Mouse (Mus musculus) embryo, embryonic 11.5 days (tissue): Measurements from ENCODE around the gene Tec.

ENCODE experiments used
- DNase-seq: peaks from one replicate; pipeline ENCODE4 v3.0.0-alpha.2; 2012; ENCODE audit warnings: low read depth, low spot score

The Tec gene

DNA sequence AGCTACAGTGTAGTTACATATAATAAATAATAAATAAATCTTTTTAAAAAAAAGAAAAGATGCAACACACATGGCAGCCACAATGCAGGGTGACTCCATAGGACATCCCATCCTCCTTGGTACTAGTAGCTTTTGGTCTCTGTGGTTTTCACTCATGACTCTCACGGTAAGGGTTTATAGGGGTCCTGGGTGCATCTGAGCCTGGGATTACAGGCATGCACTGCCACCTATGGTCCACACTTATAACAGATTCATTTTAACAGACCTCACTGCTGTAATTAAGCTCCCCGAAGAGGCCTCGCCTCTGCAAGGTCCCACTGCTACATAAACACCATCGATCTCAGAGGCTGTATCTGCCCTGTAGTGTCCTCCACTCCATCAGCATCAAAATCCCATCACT is 82.8 kb downstream of the Tec start:
- DNase-seq = no peak

DNA sequence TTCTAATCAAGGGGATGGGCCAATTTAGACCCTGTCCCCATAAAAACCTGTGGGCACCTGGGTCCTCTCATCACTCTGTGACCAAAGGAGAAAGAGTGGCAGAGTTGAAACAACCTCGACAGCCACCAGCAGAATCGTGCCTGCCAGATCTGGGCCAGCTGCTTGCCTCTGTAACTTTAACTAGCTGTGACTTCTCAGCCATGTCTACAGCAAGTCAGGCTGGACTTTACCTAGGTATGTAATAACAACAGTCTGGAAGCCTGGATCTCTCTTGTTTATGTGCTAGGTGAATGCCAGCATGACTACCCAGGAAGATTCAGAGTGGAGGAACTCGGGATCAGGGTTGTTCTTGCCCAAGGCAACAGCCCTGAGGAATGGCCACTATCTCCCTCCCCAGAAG is 83.6 kb downstream of the Tec start:
- DNase-seq = no peak

DNA sequence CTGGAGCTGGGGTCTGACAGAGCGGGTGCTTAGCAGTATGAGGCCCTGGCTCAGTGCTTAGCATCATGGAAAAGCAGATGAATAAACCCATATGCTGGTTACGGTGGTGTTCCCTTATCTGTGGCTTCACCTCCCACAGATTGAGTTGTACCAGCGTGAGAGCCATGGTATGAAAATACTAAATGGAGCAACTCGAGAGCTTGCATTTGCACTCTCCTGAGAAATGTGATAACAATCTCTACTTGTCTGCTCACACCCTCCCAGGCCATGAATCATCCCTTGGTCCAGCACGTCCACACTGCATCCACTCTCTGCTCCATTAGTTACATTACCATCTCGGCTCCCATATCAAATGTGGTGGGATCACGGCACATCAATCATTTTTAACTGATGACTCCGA is 84.3 kb downstream of the Tec start:
- DNase-seq = no peak

DNA sequence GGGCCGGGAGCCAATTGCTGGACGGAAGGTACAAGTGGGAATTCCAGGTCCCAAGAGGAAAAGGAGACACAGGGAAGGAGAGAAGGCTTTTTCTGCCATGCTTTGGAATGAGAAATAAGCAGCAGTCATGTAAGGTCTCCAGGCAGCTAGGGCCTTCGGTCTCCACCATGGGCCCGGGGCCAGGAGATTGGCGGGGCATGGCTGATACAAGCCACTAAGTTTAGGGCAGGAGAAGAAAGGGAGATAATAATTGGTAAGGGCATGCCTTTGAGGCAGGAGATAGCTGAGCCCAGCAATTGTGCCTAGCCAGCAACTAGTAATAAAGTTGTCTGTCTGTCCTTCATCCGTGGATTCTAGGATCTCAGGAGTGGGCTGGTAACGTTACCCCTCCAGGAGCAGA is 85.2 kb downstream of the Tec start:
- DNase-seq = no peak

DNA sequence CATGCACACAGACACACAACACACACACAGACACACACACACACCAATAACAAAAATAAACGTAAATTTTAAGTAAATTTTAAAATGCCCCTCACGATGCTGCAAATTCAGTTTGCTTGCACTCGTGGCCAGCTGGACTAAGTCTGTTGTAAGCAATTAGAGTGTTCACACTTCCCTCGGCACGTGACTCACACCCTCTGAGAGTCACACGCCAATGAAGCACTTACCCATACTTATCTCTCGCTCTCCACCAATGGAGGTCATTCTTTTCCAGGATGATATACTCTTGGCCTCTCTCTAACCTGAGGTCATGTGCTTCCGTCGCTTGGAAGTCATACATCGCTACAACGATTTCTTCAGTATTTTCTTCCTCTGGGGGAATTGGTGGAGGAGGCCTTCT is 86.5 kb downstream of the Tec start:
- no peak for DNase-seq

DNA sequence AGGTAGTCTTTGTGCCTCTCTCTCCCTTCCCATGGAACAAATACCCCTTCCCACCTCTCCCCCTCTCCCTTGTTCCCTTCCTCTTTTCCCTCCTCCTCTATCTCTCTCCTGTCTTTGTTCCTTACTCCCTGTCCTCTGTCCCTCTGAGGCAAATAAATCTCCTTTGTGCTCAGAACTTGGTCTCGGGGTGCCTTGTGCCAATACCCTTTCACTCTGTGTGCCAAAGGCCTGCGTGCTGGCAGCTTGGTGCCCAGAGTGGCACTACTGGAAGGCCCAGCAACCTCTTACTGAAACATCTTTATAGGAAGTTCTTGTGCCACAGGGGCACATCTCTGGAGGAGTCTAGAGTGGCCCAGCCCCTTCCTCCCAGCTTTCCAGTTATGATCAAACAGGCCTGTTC is 91.7 kb downstream of the Tec start:
- no peak for DNase-seq

DNA sequence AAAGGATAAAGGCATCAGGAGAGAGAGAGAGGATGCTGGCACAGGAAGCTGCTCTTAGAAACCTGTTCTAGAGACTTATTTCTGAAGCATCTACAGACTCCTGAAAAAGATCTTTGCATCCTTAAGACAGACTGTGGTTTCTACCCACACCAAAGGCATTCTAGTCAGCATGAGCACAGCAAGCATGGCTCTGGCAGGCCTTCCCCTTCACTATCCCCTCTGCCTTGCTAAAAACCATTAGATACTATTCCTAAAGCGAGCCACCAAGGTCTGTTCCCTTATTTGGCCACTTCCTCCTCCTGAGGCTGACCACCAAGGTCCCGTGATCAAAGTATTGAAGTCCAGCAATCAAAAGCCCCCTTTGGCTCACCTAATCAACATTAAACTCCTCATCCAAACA is 92.2 kb downstream of the Tec start:
- no peak for DNase-seq

DNA sequence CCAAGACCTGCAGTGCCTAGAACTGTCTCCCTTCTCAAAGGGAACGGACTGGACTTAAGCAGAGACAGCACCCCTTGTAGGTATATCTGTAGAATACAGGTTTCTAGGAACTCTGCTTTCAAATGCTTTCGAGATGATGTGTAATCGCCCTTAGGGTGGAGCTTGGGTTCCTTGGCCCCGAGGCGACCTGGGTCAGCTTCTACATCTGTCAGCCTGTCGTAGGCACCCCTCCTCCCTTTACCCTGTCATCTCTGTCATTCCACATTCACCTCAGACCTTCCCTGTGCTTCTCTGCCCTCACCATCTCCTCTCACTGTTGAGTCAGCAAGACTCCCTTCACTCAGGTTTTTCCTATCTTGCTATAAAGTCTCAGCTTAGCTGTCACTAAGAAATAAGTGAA is 98.4 kb downstream of the Tec start:
- no peak for DNase-seq

DNA sequence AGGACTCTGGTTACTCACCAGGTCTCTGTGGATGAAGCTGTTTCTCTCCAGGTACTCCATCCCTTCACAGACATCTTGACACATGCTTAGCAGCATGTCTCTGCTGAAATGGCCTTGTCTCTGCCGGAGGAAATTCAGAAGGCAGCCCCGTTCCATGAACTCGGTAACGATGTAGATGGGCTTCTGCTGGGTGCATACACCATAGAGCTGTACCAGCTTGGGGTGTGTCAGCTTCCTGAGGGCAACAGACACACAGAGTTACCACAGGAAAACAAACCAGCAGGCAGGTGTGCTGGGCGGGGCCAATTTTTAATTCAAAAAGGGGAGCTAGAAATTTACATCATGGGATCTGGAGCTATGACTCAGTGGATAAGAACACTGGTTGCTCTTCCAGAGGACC is 104.7 kb downstream of the Tec start:
- DNase-seq = no peak

DNA sequence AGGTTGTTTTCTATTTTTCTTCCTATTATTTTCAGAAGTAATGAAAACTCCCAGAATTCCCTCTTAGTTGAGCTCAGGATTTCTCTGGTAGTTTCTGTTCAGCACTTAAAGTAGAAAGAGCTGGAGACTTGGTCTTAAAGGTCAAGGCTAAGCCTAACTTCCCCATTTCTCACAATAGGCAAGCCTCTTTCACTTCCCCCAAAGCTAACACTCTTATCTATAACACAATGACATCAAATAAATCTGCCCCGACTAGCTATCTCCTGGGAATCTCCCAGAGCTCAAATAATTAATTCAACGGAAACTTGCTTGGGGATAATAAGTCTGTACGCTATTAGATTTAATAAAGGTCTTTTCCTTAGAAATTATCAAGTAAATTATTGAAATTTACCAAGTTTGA is 105.3 kb downstream of the Tec start:
- DNase-seq = no peak

DNA sequence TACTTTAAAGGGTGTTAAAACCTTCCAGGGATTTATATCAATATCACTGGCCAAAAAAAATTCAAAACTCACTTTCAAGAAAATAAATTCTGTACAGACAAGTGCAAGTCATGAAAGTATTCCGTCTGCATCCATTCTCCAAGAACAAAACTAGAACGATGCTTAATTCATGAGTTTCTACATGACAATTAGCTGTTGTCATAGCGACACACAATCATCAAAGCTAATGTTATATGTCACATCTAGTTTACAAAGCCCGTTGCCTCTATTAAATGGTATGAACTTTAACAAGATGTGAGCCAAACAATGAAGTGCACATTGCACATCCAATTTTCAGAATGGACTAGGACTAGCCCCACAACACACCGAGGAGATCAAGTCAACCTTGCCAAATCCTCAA is 106.5 kb downstream of the Tec start:
- no peak for DNase-seq

DNA sequence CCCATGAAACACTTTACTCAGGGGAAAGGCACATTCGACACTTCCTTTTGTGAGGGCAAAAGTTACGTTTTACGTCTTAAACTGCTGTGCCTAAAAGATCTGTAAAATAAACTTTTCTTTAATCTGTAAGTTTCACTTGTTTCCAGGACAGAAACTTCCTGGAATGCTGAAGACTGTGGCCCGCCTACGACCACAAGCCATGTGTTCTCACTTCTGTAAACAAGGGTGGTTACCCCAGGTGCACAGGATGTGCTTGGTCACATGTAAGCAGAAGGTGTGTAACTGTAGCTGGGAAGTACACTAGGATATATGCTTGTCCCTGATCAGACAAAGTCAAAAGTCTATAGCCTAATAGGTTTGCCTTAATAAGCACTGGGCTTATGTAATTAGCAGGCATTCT is 107.0 kb downstream of the Tec start:
- DNase-seq = no peak

DNA sequence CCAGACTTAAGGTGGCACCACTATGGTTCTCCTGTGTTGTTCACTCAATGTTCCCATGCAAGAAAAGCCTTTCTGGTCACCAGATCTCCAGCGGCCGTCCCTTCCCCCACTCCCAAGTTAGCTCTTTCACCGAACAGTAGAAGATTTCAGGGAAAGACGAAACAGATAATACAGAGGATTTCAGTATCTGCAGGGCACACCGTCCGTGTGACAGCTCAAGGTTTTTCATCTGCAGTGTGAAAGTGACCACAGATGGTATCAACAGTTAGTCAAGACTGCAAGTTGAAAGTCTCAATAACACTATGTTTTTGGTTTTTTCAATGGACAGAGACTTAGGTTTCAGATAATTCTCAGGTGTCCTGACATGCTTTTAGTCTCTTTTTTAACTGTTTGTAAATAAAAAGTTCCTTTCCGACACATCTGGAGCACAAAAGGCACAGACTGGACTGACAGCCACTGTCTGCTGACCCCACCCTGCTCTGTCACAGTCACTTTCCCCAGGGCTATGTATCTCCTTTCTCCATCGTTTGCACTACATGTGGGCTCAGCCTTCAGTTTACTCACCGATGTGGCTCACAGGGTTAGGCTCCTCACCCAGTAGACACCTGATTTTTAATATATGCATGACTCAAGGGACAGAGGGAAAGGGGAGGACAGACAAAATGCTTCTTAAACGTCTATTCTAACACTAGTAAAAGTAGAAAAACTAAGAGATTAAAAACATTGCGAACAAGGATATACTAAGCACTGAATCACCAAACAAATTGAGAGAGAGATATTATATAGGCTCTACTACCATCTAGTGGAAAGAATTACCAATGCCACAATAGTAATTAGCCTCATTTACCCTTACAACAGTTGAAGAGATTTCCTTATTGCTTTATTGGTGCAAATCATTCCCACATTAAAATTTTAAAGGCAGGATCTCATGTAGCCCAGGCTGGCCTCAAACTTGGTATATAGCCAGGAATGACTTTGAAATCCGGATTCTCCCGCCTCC is 109.1 kb downstream of the Tec start:
- no peak for DNase-seq

DNA sequence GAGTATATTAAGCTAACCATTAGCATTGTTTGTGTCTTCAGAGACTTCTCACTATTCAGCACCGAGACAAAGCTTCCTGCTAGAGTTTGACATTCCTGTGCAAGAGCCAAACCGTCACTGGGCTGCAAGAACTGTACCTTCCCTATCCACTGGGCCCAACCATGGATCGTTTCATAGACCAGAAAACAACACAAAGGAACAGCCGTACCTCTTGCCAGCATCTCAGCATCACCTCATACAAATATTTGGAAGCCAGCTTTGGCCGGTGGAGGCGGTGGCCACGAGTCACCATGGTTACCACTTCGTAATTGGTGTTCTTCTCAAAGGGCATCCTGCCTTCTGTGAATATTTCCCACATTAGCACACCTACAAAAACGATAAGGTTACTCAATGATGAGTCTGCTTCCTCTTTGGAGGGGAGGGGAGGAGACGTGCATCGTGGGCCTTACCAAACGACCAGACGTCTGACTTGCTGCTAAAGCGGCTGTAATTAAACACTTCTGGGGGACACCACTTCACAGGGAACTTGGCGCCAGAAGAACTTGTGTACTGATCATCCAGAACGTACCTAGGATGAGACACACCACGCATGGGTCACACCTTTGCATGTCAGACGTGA is 111.0 kb downstream of the Tec start:
- DNase-seq = no peak

DNA sequence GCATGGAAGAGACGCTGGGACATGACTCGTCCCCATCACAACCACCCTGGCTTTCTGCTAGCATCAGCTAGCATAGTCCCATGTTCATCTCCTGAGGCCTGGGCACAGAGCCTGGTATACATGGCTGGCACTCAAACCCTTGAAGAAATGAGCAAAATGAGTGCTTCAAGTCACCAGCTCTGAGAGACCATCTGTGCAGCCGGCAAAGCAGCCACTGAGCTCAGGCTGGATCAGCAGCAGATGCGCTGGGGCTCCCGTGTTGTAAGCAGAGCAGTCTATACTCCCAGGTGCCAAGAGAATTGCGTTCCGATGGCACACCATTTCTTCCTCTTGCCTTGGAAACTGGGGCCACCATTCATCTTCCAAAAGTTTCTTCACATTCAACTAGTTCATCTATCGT is 112.3 kb downstream of the Tec start:
- DNase-seq = no peak

DNA sequence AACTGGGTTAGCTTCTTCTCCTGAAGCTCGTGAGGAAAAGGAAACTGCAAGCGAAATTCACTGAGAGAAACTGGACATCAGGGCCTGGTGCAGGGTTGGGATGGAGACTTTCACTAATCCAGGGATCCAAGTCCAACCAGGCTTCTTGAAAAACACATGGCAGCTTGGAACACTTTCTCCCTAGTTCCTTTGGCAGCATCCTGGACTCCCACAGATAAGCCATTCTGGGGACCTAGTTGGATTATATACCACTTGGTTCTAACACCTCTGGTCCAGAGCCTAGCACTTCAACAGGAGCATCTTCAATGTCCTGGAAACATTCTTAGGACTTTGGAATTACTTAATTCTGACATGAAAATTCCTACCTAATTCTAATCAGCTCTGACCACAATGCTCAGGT is 113.2 kb downstream of the Tec start:
- DNase-seq = no peak

DNA sequence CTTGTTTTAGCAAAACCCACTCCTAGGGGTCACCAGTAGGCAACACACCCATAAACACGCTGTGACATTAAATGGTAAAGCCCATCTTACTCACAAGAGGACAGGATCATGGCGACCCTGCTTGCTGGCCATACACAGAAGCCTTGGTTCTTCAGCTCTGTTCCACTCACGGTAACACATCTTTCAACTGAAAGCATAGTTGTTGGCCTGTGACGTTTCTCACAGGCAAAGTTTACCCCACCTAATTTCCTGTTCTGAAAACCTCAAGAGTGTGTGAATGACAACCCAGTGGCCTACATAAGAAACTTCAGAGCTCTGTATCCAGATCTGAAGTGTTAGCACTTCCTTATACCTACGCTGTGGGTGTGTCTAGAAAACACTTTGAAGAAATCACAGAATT is 115.7 kb downstream of the Tec start, which contains the start of gene Txk:
Gene Txk (minus strand): TSS at position 193 of the 400 bp plus-strand sequence.
- DNase-seq = no peak

DNA sequence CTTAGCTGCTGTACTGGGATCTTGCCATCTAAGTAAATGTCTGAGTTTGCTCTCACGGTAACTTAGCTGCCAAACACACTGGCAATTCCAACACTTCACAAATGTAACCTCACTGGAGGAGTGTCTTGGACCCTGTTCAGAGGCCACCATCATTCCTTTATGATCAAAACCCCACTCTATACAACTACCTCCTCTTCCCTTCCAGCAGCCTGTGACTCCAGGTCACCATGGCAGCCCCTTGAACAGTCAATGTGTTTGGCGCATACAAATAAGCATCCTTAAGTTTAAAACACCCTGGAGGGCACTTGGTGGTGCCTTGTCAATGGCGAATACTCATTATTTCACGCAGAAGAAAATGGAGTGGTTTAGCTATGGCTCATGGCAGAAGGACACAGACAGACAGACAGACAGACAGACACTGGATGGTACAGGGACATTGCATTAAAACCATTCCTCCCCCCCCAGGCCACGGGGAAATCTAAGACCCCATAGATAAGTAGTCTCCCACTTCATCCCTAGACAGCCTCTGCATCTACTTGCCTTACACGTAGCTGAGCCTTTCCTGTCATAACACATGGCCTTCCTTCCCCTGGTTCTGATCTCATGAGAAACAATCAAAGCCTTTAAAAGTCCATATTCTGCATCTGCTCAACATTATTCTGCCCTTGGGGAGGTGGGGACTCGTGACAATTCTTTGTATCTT is 117.1 kb downstream of the Tec start:
- no peak for DNase-seq

DNA sequence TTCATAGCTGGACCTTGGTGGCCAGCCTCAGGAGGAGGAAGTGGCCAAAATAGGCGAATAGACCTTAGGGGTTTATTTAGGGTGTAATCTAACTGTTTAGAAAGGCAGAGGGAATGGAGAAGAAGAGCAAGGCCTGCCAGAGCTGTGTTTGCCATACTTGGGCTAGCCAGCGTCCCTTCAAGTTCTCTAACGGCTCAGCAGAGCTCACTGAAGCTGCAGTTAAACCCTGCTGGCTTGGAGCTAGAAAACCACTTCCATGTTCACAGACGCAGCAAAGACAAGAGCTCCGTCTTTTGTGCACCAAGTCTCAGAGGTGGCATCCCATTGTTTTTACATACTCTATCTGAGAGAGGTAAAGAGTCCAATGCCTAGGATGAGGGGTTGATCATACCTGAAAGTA is 118.1 kb downstream of the Tec start:
- no peak for DNase-seq

DNA sequence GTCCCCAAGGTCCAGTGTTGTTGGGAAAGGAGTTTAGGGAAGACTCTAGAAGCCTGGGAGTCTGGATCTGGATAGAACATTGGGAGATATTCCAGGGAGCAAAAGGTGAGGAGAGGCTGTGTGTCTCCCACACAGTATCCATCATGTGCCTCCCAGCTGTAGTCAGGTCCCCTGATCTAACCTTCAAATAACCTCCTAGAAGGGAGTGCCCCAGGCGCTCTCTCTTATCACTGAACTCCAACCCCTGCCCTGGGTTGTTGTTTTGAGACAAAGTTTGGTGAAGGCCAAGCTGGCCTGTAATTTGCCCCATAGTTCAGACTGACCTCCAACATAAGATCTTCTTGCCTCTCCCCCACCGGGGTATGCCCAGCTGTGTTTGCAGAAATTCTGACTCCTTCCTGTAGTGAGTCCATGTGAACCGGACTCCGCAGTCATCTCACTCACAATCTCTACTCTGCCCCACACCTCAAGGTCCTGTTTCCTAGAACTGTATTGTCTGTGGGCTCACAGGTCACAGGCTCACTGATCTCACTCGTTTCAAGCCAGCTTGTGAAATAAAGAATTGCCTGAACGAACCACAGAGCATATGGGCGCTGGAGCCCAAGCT is 119.5 kb downstream of the Tec start:
- no peak for DNase-seq

DNA sequence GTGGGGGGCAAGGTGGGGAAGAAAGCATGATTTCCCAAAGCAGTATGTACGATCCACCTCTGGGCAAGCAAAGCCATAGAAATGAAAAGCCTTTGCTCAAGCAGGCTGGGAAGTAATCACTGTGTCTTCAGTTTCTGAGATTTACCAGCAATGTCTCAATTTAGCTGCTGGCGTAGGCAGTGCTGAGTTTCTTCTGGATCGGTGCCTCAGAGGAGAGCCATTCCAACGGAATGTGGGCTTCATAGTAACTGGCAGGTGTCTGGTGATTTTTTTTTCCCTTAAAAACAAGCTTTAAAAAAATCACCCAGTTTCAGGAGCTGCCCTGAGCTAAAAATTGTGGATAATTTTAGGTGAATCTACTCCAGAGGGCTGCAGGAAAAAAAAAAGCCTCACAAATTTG is 120.9 kb downstream of the Tec start:
- DNase-seq = no peak

DNA sequence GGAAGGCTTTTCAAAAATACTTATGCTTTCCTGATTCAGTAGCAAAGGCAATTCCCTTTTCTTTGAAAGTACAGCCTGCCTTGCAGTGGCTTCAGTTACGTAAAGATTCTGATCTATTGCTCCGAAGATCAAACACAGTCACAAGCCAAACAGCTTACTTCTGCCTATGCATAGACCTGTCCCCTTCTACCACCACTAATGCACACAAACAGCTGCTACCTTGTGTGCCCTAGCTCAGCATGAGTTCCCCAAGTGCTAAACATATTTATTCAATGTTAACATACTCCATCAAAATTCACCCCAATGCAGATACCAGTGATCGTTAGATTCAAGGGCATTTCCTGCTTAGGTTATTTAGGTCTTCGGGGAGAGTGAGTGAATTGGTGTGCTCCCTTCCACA is 121.8 kb downstream of the Tec start:
- no peak for DNase-seq
